Mouse (Mus musculus) spleen, adult 2 months (tissue): ENCODE data around the gene Irf2. TPM values are rescaled to one million over a fixed set of nuclear protein-coding genes. Genes with fewer than 3 reads are reported as not detected.

Source experiments
- DNase-seq, 2 experiments: peaks; one replicate each; pipeline versions ENCODE4 v3.0.0 to v3.0.0-alpha.2; 2012 to 2021; ENCODE audit warnings: low spot score in 2 of 2, low read depth in 1 of 2
- H3K27ac ChIP-seq: fragments of 200-500 bp; 2 replicates; pipeline ENCODE4 v1.5.1; 2012; ENCODE audit warnings: low read length, inconsistent platforms; ENCODE audit not compliant: insufficient read depth
- H3K27me3 ChIP-seq: fragments of 200-500 bp; 2 replicates; pipeline ENCODE4 v1.6.1; 2012; ENCODE audit warnings: mild to moderate bottlenecking, moderate library complexity, low read length, inconsistent platforms; ENCODE audit not compliant: control insufficient read depth, insufficient read depth
- H3K36me3 ChIP-seq: fragments of 200-500 bp; 2 replicates; pipeline ENCODE4 v1.6.1; 2012; ENCODE audit warnings: mild to moderate bottlenecking, low read length, inconsistent platforms; ENCODE audit not compliant: control insufficient read depth, insufficient read depth
- H3K4me1 ChIP-seq: fragments of 200-500 bp; 2 replicates; pipeline ENCODE4 v1.6.1; 2011; ENCODE audit warnings: inconsistent platforms; ENCODE audit not compliant: control insufficient read depth, insufficient read depth, insufficient read length
- H3K4me3 ChIP-seq: fragments of 200-500 bp; 2 replicates; pipeline ENCODE4 v1.5.1; 2011; ENCODE audit warnings: mild to moderate bottlenecking, inconsistent platforms; ENCODE audit not compliant: insufficient read depth, insufficient read length; ENCODE audit errors: extremely low read depth
- CTCF ChIP-seq: fragments of 200-500 bp; IDR thresholded peaks from 2 replicates; pipeline ENCODE4 v1.5.1; 2011; ENCODE audit warnings: mild to moderate bottlenecking, inconsistent platforms; ENCODE audit not compliant: insufficient read depth, insufficient read length, insufficient replicate concordance; ENCODE audit errors: extremely low read depth
- POLR2A ChIP-seq: fragments of 200-500 bp; IDR thresholded peaks from 2 replicates; pipeline ENCODE4 v1.6.1; 2011; ENCODE audit warnings: low read depth, low read length, inconsistent platforms
- WGBS: fragments of 180-500 bp; shearing (Covaris S2); methylation state at CpG from one replicate; pipeline ENCODE4 v1.1.7; 2018; 5-methylcytosine and 5-hydroxymethylcytosine counted together
- polyA plus RNA-seq: library from polyadenylated mRNA; depleted of rRNA; stranded (reverse); fragments of >200 nt; gene quantifications from 2 replicates; pipeline ENCODE4 v1.2.3, GENCODE M21; 2012; rRNA removed

The Irf2 gene
- 28.7 and 28.8 TPM in 2 replicates for polyA plus RNA-seq

- H3K27me3 ChIP-seq: no peaks in the 10 kb centered on the region
- WGBS: under 1% methylated on average over 49 of the region's 51 CpGs
- H3K4me1 ChIP-seq: peaks cover 3% of the 10 kb centered on the region
- TF ChIP-seq CTCF (no peak), POLR2A (peak; percentile 92)
- peak within 1 kb of the TSS; percentile 100 for H3K27ac ChIP-seq
- peaks cover 3% of the 10 kb centered on the region; the same call in 1 of the 2 replicates for H3K36me3 ChIP-seq
- DNase-seq: peak; percentile 90 to 94
- peak within 1 kb of the TSS; percentile 81 for H3K4me3 ChIP-seq
Measured at GRCm38 (mm10) chr8:46739003-46739949, at the start of gene Irf2. Gene Irf2 (plus strand): TSS chr8:46739732.

- Histone ChIP-seq H3K27me3 (no peaks in the 10 kb centered on the region), H3K27ac (no peak overlapping the region), H3K36me3 (no peaks in the 10 kb centered on the region), H3K4me3 (no peak overlapping the region), H3K4me1 (no peaks in the 10 kb centered on the region)
- no peak for DNase-seq
- WGBS: 89% methylated on average over 5 of the region's 5 CpGs
- no peak for TF ChIP-seq POLR2A
- TF ChIP-seq CTCF: no peak
Measured at GRCm38 (mm10) chr8:46690111-46690510, 49.4 kb upstream of the Irf2 start.

GRCm38 (mm10) chr8:46690581-46690980, 49.0 kb upstream of the Irf2 start:
- 92% methylated on average over 5 of the region's 5 CpGs for WGBS
- Histone ChIP-seq H3K4me1 (no peaks in the 10 kb centered on the region), H3K36me3 (no peaks in the 10 kb centered on the region), H3K27ac (no peak overlapping the region), H3K4me3 (no peak overlapping the region), H3K27me3 (no peaks in the 10 kb centered on the region)
- TF ChIP-seq CTCF: no peak
- no peak for TF ChIP-seq POLR2A
- no peak for DNase-seq

- no peak for DNase-seq
- TF ChIP-seq POLR2A: no peak
- no peak for TF ChIP-seq CTCF
- no peaks in the 10 kb centered on the region for H3K27me3 ChIP-seq
- H3K4me3 ChIP-seq: no peak overlapping the region
- WGBS: 93% methylated on average over 7 of the region's 7 CpGs
- no peak overlapping the region for H3K27ac ChIP-seq
- no peaks in the 10 kb centered on the region for H3K36me3 ChIP-seq
- peaks cover under 1% of the 10 kb centered on the region; the same call in 1 of the 2 replicates for H3K4me1 ChIP-seq
Measured at GRCm38 (mm10) chr8:46691360-46691759, 48.2 kb upstream of the Irf2 start.

GRCm38 (mm10) chr8:46696256-46697041, 43.1 kb upstream of the Irf2 start:
- Histone ChIP-seq H3K4me1 (peaks cover 3% of the 10 kb centered on the region; the same call in 1 of the 2 replicates), H3K36me3 (no peaks in the 10 kb centered on the region), H3K27ac (no peak overlapping the region), H3K27me3 (no peaks in the 10 kb centered on the region), H3K4me3 (no peak overlapping the region)
- WGBS: 51% methylated on average over 15 of the region's 15 CpGs
- TF ChIP-seq POLR2A: no peak
- TF ChIP-seq CTCF: no peak
- no peak for DNase-seq

- Histone ChIP-seq H3K27ac (no peak overlapping the region), H3K27me3 (no peaks in the 10 kb centered on the region), H3K36me3 (no peaks in the 10 kb centered on the region), H3K4me1 (peaks cover 3% of the 10 kb centered on the region; the same call in 1 of the 2 replicates), H3K4me3 (no peak overlapping the region)
- WGBS: 96% methylated on average over 4 of the region's 4 CpGs
- DNase-seq: no peak
- TF ChIP-seq CTCF (no peak), POLR2A (no peak)
Measured at GRCm38 (mm10) chr8:46697566-46697965, 42.0 kb upstream of the Irf2 start.
